Mouse (Mus musculus) limb, embryonic 14.5 days (tissue): Measurements from ENCODE around the gene Foxn3. TPM values are rescaled to one million over a fixed set of nuclear protein-coding genes. Genes with fewer than 3 reads are reported as not detected.

Experiments
- ATAC-seq: fragments of 200-750 bp; cut with Nextera tagmentation; 2 replicates; pipeline ENCODE4 v1.8.0; 2017; ENCODE audit warnings: low read depth, moderate number of reproducible peaks, moderate TSS enrichment; ENCODE audit not compliant: low FRiP score
- DNase-seq: peaks from one replicate; pipeline ENCODE4 v3.0.0-alpha.2; 2015; ENCODE audit warnings: low spot score
- H3K27ac ChIP-seq: fragments of 300-500 bp; sonication (generic); replicated peaks from 2 replicates; pipeline ENCODE4 v1.5.1; 2014; ENCODE audit warnings: low read depth, mild to moderate bottlenecking, low read length, moderate library complexity, mixed read lengths
- H3K27me3 ChIP-seq: fragments of 300-500 bp; sonication (generic); 2 replicates; pipeline ENCODE4 v1.6.1; 2014; ENCODE audit warnings: low read length, mixed read lengths; ENCODE audit not compliant: control insufficient read depth, insufficient read depth
- H3K36me3 ChIP-seq: fragments of 300-500 bp; sonication (generic); 2 replicates; pipeline ENCODE4 v1.6.1; 2014; ENCODE audit warnings: mild to moderate bottlenecking, low read length, moderate library complexity, mixed read lengths; ENCODE audit not compliant: control insufficient read depth, insufficient read depth
- H3K4me1 ChIP-seq: fragments of 300-500 bp; sonication (generic); 2 replicates; pipeline ENCODE4 v1.6.1; 2014; ENCODE audit warnings: antibody characterized with exemption, low read length, mixed read lengths; ENCODE audit not compliant: control insufficient read depth, insufficient read depth
- H3K4me2 ChIP-seq: fragments of 300-500 bp; sonication (generic); replicated peaks from 2 replicates; pipeline ENCODE4 v1.6.1; 2014; ENCODE audit warnings: low read depth, mild to moderate bottlenecking, low read length, moderate library complexity; ENCODE audit not compliant: severe bottlenecking
- H3K4me3 ChIP-seq: fragments of 300-500 bp; sonication (generic); replicated peaks from 2 replicates; pipeline ENCODE4 v1.5.1; 2014; ENCODE audit warnings: low read length
- H3K9ac ChIP-seq: fragments of 300-500 bp; sonication (generic); 2 replicates; pipeline ENCODE4 v1.6.1; 2014; ENCODE audit warnings: mild to moderate bottlenecking, low read depth, low read length, moderate library complexity; ENCODE audit not compliant: severe bottlenecking
- H3K9me3 ChIP-seq: fragments of 300-500 bp; sonication (generic); 2 replicates; pipeline ENCODE4 v1.6.1; 2016; ENCODE audit warnings: low read length; ENCODE audit not compliant: control insufficient read depth
- POLR2A ChIP-seq: fragments of 200-500 bp; IDR thresholded peaks from 2 replicates; pipeline ENCODE4 v1.8.0; 2012; ENCODE audit warnings: inconsistent platforms, mild to moderate bottlenecking, moderate library complexity, borderline replicate concordance; ENCODE audit not compliant: insufficient read depth, insufficient read length; ENCODE audit errors: extremely low read depth
- WGBS: fragments of 180-500 bp; shearing (Covaris S2); extraction: QIAGEN DNeasy Blood & Tissue Kit; methylation state at CpG from one replicate; pipeline ENCODE4 v1.1.7; 2014; 5-methylcytosine and 5-hydroxymethylcytosine counted together
- polyA plus RNA-seq, 2 experiments: library from polyadenylated mRNA; depleted of rRNA in 1 of 2; stranded (reverse) in 1 of 2; unstranded in 1 of 2; fragments of >200 nt; fragmentation: Nextera tagmentation in 1 of 2; extraction: Ambion mirVana in 1 of 2; gene quantifications; 2 replicates each; pipeline versions ENCODE4 v1.2.1 to v1.2.3; 2012 to 2014

The Foxn3 gene
- polyA plus RNA-seq, 2 experiments, result 27.6 to 118 TPM

DNA sequence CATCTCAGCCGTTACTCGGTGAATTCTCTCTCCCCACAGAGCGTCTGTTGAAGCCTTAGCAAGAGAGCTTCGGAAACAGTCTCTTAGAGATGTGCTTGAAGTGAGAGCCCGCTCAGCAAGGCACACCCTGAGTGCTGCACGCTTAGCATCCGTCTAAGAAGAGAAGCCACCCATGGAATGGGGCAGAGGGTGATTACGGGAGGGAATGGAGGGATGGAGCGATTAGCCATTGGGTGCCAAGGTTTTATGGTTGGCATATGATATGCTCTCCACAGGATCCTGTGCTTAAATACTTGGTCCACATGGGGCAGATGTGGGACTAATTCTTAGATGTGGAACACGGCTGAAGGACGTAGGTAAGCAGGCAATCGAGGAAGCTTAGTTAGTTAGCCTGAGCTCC is 45.3 kb downstream of the Foxn3 start:
- DNase-seq, result no peak
- Histone ChIP-seq H3K4me3 (no peak overlapping the region), H3K9ac (no peak overlapping the region), H3K4me2 (no peak overlapping the region), H3K36me3 (no peaks in the 10 kb centered on the region), H3K4me1 (peaks cover 7% of the 10 kb centered on the region; the same call in 1 of the 2 replicates), H3K27me3 (no peaks in the 10 kb centered on the region), H3K27ac (no peak overlapping the region), H3K9me3 (no peaks in the 10 kb centered on the region)
- no peak for TF ChIP-seq POLR2A
- 80% methylated on average over 12 of the region's 12 CpGs for WGBS
- ATAC-seq, result no peak

DNA sequence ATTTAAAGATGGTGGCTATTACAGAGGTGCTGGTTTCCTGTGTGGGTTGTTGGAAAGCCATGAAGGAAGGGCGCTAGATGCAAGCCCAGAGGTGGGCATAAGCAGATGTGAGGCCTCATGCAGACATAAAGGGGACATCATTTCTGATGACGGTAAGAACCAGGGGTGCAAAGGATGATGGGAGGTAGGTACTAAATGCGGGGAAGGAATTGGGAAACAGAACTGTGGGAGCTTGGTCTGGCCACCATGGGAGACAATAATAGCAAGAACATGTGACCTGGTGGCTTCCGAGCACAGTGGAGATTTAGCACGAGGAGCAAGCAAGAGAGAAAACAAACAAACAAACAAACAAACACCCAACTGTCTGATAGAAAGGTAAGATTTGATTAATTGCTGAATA is 46.1 kb downstream of the Foxn3 start:
- no peak for TF ChIP-seq POLR2A
- 95% methylated on average over 5 of the region's 5 CpGs for WGBS
- H3K36me3 ChIP-seq, result no peaks in the 10 kb centered on the region
- no peak for DNase-seq
- H3K4me2 ChIP-seq, result no peak overlapping the region
- no peak for ATAC-seq
- H3K4me1 ChIP-seq, result peaks cover 7% of the 10 kb centered on the region; the same call in 1 of the 2 replicates
- no peak overlapping the region for H3K27ac ChIP-seq
- H3K27me3 ChIP-seq, result no peaks in the 10 kb centered on the region
- H3K9me3 ChIP-seq, result no peaks in the 10 kb centered on the region
- no peak overlapping the region for H3K9ac ChIP-seq
- no peak overlapping the region for H3K4me3 ChIP-seq

GRCm38 (mm10) chr12:99515481-99515880 is 47.9 kb downstream of the Foxn3 start:
- ATAC-seq (no peak), DNase-seq (no peak)
- Histone ChIP-seq H3K36me3 (no peaks in the 10 kb centered on the region), H3K4me1 (peaks cover 7% of the 10 kb centered on the region; the same call in 1 of the 2 replicates), H3K9me3 (no peaks in the 10 kb centered on the region), H3K9ac (no peak overlapping the region), H3K4me3 (no peak overlapping the region), H3K27me3 (no peaks in the 10 kb centered on the region), H3K27ac (no peak overlapping the region), H3K4me2 (no peak overlapping the region)
- no peak for TF ChIP-seq POLR2A
- 47% methylated on average over 3 of the region's 3 CpGs for WGBS

DNA sequence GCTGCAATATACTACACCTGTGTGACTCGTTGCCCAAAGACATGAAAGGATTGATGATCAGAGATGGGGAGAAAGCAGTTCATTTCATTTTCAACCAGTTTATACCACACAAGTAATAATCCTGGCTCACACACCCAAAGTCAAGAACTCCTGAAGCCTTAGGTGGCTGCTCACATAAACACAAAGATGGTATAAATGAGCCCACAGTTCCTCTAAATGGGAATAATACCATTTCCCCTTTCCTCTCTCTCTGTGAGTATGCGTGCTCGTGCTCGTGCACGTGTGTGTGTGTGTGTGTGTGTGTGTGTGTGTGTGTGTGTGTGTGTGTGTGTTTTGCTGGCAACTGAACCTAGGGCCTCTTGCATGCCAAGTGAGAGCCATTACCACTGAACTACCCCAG is 51.7 kb downstream of the Foxn3 start:
- H3K27me3 ChIP-seq, result no peaks in the 10 kb centered on the region
- H3K4me3 ChIP-seq, result no peak overlapping the region
- DNase-seq (no peak), ATAC-seq (no peak)
- H3K27ac ChIP-seq, result no peak overlapping the region
- H3K9ac ChIP-seq, result no peak overlapping the region
- H3K4me2 ChIP-seq, result no peak overlapping the region
- H3K36me3 ChIP-seq, result no peaks in the 10 kb centered on the region
- no peak for TF ChIP-seq POLR2A
- WGBS, result 83% methylated on average over 5 of the region's 5 CpGs
- no peaks in the 10 kb centered on the region for H3K9me3 ChIP-seq
- H3K4me1 ChIP-seq, result no peaks in the 10 kb centered on the region

- WGBS, result 26% methylated on average over 5 of the region's 5 CpGs
- DNase-seq (no peak), ATAC-seq (no peak)
- H3K36me3 ChIP-seq, result no peaks in the 10 kb centered on the region
- H3K9me3 ChIP-seq, result no peaks in the 10 kb centered on the region
- no peak overlapping the region for H3K4me3 ChIP-seq
- H3K9ac ChIP-seq, result no peak overlapping the region
- no peak overlapping the region for H3K27ac ChIP-seq
- no peaks in the 10 kb centered on the region for H3K4me1 ChIP-seq
- no peak for TF ChIP-seq POLR2A
- H3K4me2 ChIP-seq, result no peak overlapping the region
- H3K27me3 ChIP-seq, result no peaks in the 10 kb centered on the region
Observed at GRCm38 (mm10) chr12:99510759-99511158, 52.6 kb downstream of the Foxn3 start.

DNA sequence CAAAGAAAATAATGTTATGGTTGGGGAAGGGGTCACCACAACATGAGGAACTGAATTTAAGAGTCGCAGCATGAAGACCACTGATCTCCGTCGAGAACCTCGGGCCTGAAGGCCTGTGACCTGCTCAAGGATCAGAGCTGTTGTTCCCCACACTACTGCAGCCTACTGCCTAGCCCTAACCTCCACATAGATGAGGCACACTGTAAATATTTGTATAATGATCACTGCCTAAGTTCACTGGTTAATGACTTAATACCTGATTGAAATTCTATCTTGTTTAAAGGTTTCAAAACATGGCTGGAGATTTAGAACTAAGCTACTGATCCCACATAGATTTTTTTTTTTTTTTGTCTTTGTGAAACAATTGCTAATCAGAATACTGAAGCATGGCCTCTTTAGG is 61.2 kb downstream of the Foxn3 start:
- Histone ChIP-seq H3K36me3 (no peaks in the 10 kb centered on the region), H3K27ac (no peak overlapping the region), H3K4me1 (no peaks in the 10 kb centered on the region), H3K9ac (no peak overlapping the region), H3K9me3 (no peaks in the 10 kb centered on the region), H3K4me2 (no peak overlapping the region), H3K4me3 (no peak overlapping the region), H3K27me3 (no peaks in the 10 kb centered on the region)
- ATAC-seq, result no peak
- DNase-seq, result no peak
- 92% methylated on average over 4 of the region's 4 CpGs for WGBS
- TF ChIP-seq POLR2A, result no peak
